Mouse (Mus musculus): Measurements from ENCODE around the gene BC028528.

GRCm38 (mm10) chr3:95934448-95934847 lies 42.6 kb upstream of the BC028528 start:
- no peak for TF ChIP-seq POLR2A (IDR thresholded peaks at IDR 0.05; ENCODE audit: borderline replicate concordance, control insufficient read depth, low read depth, low read length)
- no peak for TF ChIP-seq CTCF (IDR thresholded peaks at IDR 0.05; ENCODE audit: control insufficient read depth, insufficient read depth, low read length)

Measured in bone marrow, adult 2 months (tissue).